Mouse (Mus musculus) brain, embryonic 14.5 days (tissue): Measurements from ENCODE around the gene Clec11a.

Experiments
- CTCF ChIP-seq: fragments of 200-500 bp; IDR thresholded peaks from 2 replicates; pipeline ENCODE4 v1.5.1; 2012; ENCODE audit warnings: inconsistent platforms, mild to moderate bottlenecking, moderate library complexity, borderline replicate concordance; ENCODE audit not compliant: insufficient read depth, insufficient read length; ENCODE audit errors: extremely low read depth
- POLR2A ChIP-seq: fragments of 200-500 bp; IDR thresholded peaks from 2 replicates; pipeline ENCODE4 v1.6.1; 2012; ENCODE audit warnings: mild to moderate bottlenecking, inconsistent platforms, borderline replicate concordance; ENCODE audit not compliant: poor library complexity, insufficient read depth, insufficient read length, severe bottlenecking; ENCODE audit errors: extremely low read depth

- TF ChIP-seq CTCF: no peak
- no peak for TF ChIP-seq POLR2A
Measured at GRCm38 (mm10) chr7:44335031-44335878, 28.6 kb upstream of the Clec11a start.
